Mouse (Mus musculus): Measurements from ENCODE around the gene Rab43.

GRCm38 (mm10) chr6:87751574-87751973 lies 60.4 kb downstream of the Rab43 start:
- TF ChIP-seq CTCF (IDR thresholded peaks at IDR 0.05; ENCODE audit: low read depth, low read length) (no peak), POLR2A (IDR thresholded peaks at IDR 0.05; ENCODE audit: borderline replicate concordance, low read depth, low read length) (no peak)

Measured in bone marrow macrophage, adult 2 months (primary cell).